Mouse (Mus musculus): ENCODE measurements around the gene Mpeg1.

DNA sequence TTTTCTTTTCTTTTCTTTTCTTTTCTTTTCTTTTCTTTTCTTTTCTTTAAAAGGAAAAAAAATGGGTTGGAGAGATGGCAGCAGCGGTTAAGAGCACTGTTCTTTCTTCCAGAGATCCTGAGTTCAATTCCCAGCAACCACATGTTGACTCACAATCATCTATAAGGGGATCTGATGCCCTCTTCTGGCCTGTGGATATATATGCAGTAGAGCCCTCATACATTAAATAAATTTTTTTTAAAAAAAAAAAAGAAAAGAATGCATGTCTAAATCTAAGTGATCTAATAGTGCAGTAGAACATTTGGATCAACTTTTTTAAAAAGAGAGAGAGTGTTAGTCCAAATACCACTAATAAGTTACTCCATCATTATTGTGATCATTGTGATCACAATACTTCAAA is 38.9 kb upstream of the Mpeg1 start:
- TF ChIP-seq POLR2A (IDR thresholded peaks at IDR 0.05; ENCODE audit: borderline replicate concordance, low read depth, low read length): no peak
- no peak for TF ChIP-seq CTCF (IDR thresholded peaks at IDR 0.05; ENCODE audit: low read depth, low read length)
